Mouse (Mus musculus): ENCODE measurements around the gene Rims1. TPM values are rescaled to one million over a fixed set of nuclear protein-coding genes. Genes with fewer than 3 reads are reported as not detected.

Gene Rims1
- polyA plus RNA-seq, 1 experiment from 2014 or later, result 3.2 TPM

GRCm38 (mm10) chr1:22587859-22588383 is 217.9 kb downstream of the Rims1 start:
- Histone ChIP-seq H3K4me3 (ENCODE audit: low read depth, low read length) (no peak overlapping the region), H3K27me3 (replicated peaks; ENCODE audit: control insufficient read depth, insufficient read depth, low read length) (no peaks in the 10 kb centered on the region), H3K36me3 (ENCODE audit: control insufficient read depth, insufficient read depth, low read length) (no peaks in the 10 kb centered on the region), H3K9me3 (replicated peaks; ENCODE audit: control insufficient read depth, low read length) (no peaks in the 10 kb centered on the region), H3K9ac (ENCODE audit: low read length) (no peak overlapping the region), H3K4me2 (ENCODE audit: low read length) (no peak overlapping the region), H3K4me1 (ENCODE audit: control insufficient read depth, insufficient read depth, low read length) (no peaks in the 10 kb centered on the region), H3K27ac (ENCODE audit: low read depth, low read length) (no peak overlapping the region)
- DNase-seq (ENCODE audit: low spot score) (no peak), ATAC-seq (no peak)
- 79% methylated on average over 7 of the region's 7 CpGs for WGBS

GRCm38 (mm10) chr1:22585560-22585959 is 220.2 kb downstream of the Rims1 start:
- 84% methylated on average over 3 of the region's 3 CpGs for WGBS
- no peaks in the 10 kb centered on the region for H3K27me3 ChIP-seq (replicated peaks; ENCODE audit: control insufficient read depth, insufficient read depth, low read length)
- H3K36me3 ChIP-seq (ENCODE audit: control insufficient read depth, insufficient read depth, low read length), result no peaks in the 10 kb centered on the region
- H3K9ac ChIP-seq (ENCODE audit: low read length), result no peak overlapping the region
- no peaks in the 10 kb centered on the region for H3K4me1 ChIP-seq (ENCODE audit: control insufficient read depth, insufficient read depth, low read length)
- DNase-seq (ENCODE audit: low spot score), result no peak
- H3K9me3 ChIP-seq (replicated peaks; ENCODE audit: control insufficient read depth, low read length), result no peaks in the 10 kb centered on the region
- no peak overlapping the region for H3K4me3 ChIP-seq (ENCODE audit: low read depth, low read length)
- no peak overlapping the region for H3K27ac ChIP-seq (ENCODE audit: low read depth, low read length)
- no peak overlapping the region for H3K4me2 ChIP-seq (ENCODE audit: low read length)
- no peak for ATAC-seq

- ATAC-seq (no peak), DNase-seq (ENCODE audit: low spot score) (no peak)
- H3K27me3 ChIP-seq (replicated peaks; ENCODE audit: control insufficient read depth, insufficient read depth, low read length), result no peaks in the 10 kb centered on the region
- WGBS, result 92% methylated on average over 3 of the region's 3 CpGs
- no peaks in the 10 kb centered on the region for H3K36me3 ChIP-seq (ENCODE audit: control insufficient read depth, insufficient read depth, low read length)
- no peak overlapping the region for H3K4me3 ChIP-seq (ENCODE audit: low read depth, low read length)
- H3K9me3 ChIP-seq (replicated peaks; ENCODE audit: control insufficient read depth, low read length), result no peaks in the 10 kb centered on the region
- H3K4me1 ChIP-seq (ENCODE audit: control insufficient read depth, insufficient read depth, low read length), result no peaks in the 10 kb centered on the region
- no peak overlapping the region for H3K4me2 ChIP-seq (ENCODE audit: low read length)
- H3K9ac ChIP-seq (ENCODE audit: low read length), result no peak overlapping the region
- no peak overlapping the region for H3K27ac ChIP-seq (ENCODE audit: low read depth, low read length)
Measured at GRCm38 (mm10) chr1:22579470-22579869, 226.3 kb downstream of the Rims1 start.

GRCm38 (mm10) chr1:22572720-22573119 is 233.1 kb downstream of the Rims1 start:
- Histone ChIP-seq H3K9me3 (replicated peaks; ENCODE audit: control insufficient read depth, low read length) (no peaks in the 10 kb centered on the region), H3K4me1 (ENCODE audit: control insufficient read depth, insufficient read depth, low read length) (no peaks in the 10 kb centered on the region), H3K4me3 (ENCODE audit: low read depth, low read length) (no peak overlapping the region), H3K36me3 (ENCODE audit: control insufficient read depth, insufficient read depth, low read length) (no peaks in the 10 kb centered on the region), H3K9ac (ENCODE audit: low read length) (no peak overlapping the region), H3K27ac (ENCODE audit: low read depth, low read length) (no peak overlapping the region), H3K4me2 (ENCODE audit: low read length) (no peak overlapping the region), H3K27me3 (replicated peaks; ENCODE audit: control insufficient read depth, insufficient read depth, low read length) (no peaks in the 10 kb centered on the region)
- 97% methylated on average over 1 of the region's 1 CpGs for WGBS
- DNase-seq (ENCODE audit: low spot score) (no peak), ATAC-seq (0 out of 2 replicates have a peak, but pooled peaks have one; percentile 23)

GRCm38 (mm10) chr1:22546273-22546672 is 259.5 kb downstream of the Rims1 start:
- no peak for DNase-seq (ENCODE audit: low spot score)
- Histone ChIP-seq H3K27me3 (replicated peaks; ENCODE audit: control insufficient read depth, insufficient read depth, low read length) (no peaks in the 10 kb centered on the region), H3K9me3 (replicated peaks; ENCODE audit: control insufficient read depth, low read length) (no peaks in the 10 kb centered on the region), H3K4me3 (ENCODE audit: low read depth, low read length) (no peak overlapping the region), H3K27ac (ENCODE audit: low read depth, low read length) (no peak overlapping the region), H3K4me1 (ENCODE audit: control insufficient read depth, insufficient read depth, low read length) (no peaks in the 10 kb centered on the region), H3K36me3 (ENCODE audit: control insufficient read depth, insufficient read depth, low read length) (no peaks in the 10 kb centered on the region), H3K9ac (ENCODE audit: low read length) (no peak overlapping the region), H3K4me2 (ENCODE audit: low read length) (no peak overlapping the region)
- ATAC-seq, result no peak
- 72% methylated on average over 1 of the region's 1 CpGs for WGBS

- Histone ChIP-seq H3K9ac (ENCODE audit: low read length) (no peak overlapping the region), H3K4me1 (ENCODE audit: control insufficient read depth, insufficient read depth, low read length) (no peaks in the 10 kb centered on the region; the same call in 1 of the 2 replicates), H3K4me3 (ENCODE audit: low read depth, low read length) (no peak overlapping the region), H3K27me3 (replicated peaks; ENCODE audit: control insufficient read depth, insufficient read depth, low read length) (0 out of 2 replicates have a peak, but pooled peaks cover 3% of the 10 kb centered on the region), H3K36me3 (ENCODE audit: control insufficient read depth, insufficient read depth, low read length) (no peaks in the 10 kb centered on the region), H3K27ac (ENCODE audit: low read depth, low read length) (no peak overlapping the region), H3K4me2 (ENCODE audit: low read length) (no peak overlapping the region), H3K9me3 (replicated peaks; ENCODE audit: control insufficient read depth, low read length) (no peaks in the 10 kb centered on the region)
- DNase-seq (ENCODE audit: low spot score), result no peak
- 84% methylated on average over 7 of the region's 7 CpGs for WGBS
- ATAC-seq, result no peak
Measured at GRCm38 (mm10) chr1:22538129-22538528, 267.7 kb downstream of the Rims1 start.

GRCm38 (mm10) chr1:22536776-22537175 is 269.0 kb downstream of the Rims1 start:
- 93% methylated on average over 2 of the region's 2 CpGs for WGBS
- Histone ChIP-seq H3K9ac (ENCODE audit: low read length) (no peak overlapping the region), H3K4me3 (ENCODE audit: low read depth, low read length) (no peak overlapping the region), H3K4me1 (ENCODE audit: control insufficient read depth, insufficient read depth, low read length) (no peaks in the 10 kb centered on the region; the same call in 1 of the 2 replicates), H3K27ac (ENCODE audit: low read depth, low read length) (no peak overlapping the region), H3K4me2 (ENCODE audit: low read length) (no peak overlapping the region), H3K27me3 (replicated peaks; ENCODE audit: control insufficient read depth, insufficient read depth, low read length) (peaks cover 4% of the 10 kb centered on the region; the same call in 1 of the 2 replicates), H3K9me3 (replicated peaks; ENCODE audit: control insufficient read depth, low read length) (no peaks in the 10 kb centered on the region), H3K36me3 (ENCODE audit: control insufficient read depth, insufficient read depth, low read length) (no peaks in the 10 kb centered on the region)
- ATAC-seq (no peak), DNase-seq (ENCODE audit: low spot score) (no peak)

GRCm38 (mm10) chr1:22535049-22535448 is 270.7 kb downstream of the Rims1 start:
- Histone ChIP-seq H3K4me2 (ENCODE audit: low read length) (no peak overlapping the region), H3K4me3 (ENCODE audit: low read depth, low read length) (no peak overlapping the region), H3K4me1 (ENCODE audit: control insufficient read depth, insufficient read depth, low read length) (no peaks in the 10 kb centered on the region; the same call in 1 of the 2 replicates), H3K9me3 (replicated peaks; ENCODE audit: control insufficient read depth, low read length) (no peaks in the 10 kb centered on the region), H3K36me3 (ENCODE audit: control insufficient read depth, insufficient read depth, low read length) (no peaks in the 10 kb centered on the region), H3K27ac (ENCODE audit: low read depth, low read length) (no peak overlapping the region), H3K27me3 (replicated peaks; ENCODE audit: control insufficient read depth, insufficient read depth, low read length) (peaks cover 4% of the 10 kb centered on the region; the same call in 1 of the 2 replicates), H3K9ac (ENCODE audit: low read length) (no peak overlapping the region)
- DNase-seq (ENCODE audit: low spot score) (no peak), ATAC-seq (no peak)
- 51% methylated on average over 4 of the region's 4 CpGs for WGBS

- Histone ChIP-seq H3K27ac (ENCODE audit: low read depth, low read length) (peak overlapping the region; percentile 33; the same call in 1 of the 2 replicates), H3K36me3 (ENCODE audit: control insufficient read depth, insufficient read depth, low read length) (no peaks in the 10 kb centered on the region), H3K4me3 (ENCODE audit: low read depth, low read length) (peak overlapping the region; percentile 68), H3K9me3 (replicated peaks; ENCODE audit: control insufficient read depth, low read length) (no peaks in the 10 kb centered on the region), H3K4me2 (ENCODE audit: low read length) (peak overlapping the region; percentile 94), H3K4me1 (ENCODE audit: control insufficient read depth, insufficient read depth, low read length) (no peaks in the 10 kb centered on the region; the same call in 1 of the 2 replicates), H3K27me3 (replicated peaks; ENCODE audit: control insufficient read depth, insufficient read depth, low read length) (peaks cover 4% of the 10 kb centered on the region; the same call in 1 of the 2 replicates), H3K9ac (ENCODE audit: low read length) (peak overlapping the region; percentile 68)
- WGBS, result under 1% methylated on average over 106 of the region's 112 CpGs
- DNase-seq (ENCODE audit: low spot score) (peak; percentile 67), ATAC-seq (peak; percentile 89)
Measured at GRCm38 (mm10) chr1:22533146-22534096, 272.4 kb downstream of the Rims1 start.

Data from forebrain, embryonic 14.5 days (tissue).